Mouse (Mus musculus) cerebral cortex, adult 2 months (tissue): ENCODE data around the gene Rfc2.

Experiments used
- WGBS: fragments of 180-500 bp; shearing (Covaris S2); methylation state at CpG from one replicate; pipeline ENCODE4 v1.1.7; 2018; 5-methylcytosine and 5-hydroxymethylcytosine counted together

The Rfc2 gene

DNA sequence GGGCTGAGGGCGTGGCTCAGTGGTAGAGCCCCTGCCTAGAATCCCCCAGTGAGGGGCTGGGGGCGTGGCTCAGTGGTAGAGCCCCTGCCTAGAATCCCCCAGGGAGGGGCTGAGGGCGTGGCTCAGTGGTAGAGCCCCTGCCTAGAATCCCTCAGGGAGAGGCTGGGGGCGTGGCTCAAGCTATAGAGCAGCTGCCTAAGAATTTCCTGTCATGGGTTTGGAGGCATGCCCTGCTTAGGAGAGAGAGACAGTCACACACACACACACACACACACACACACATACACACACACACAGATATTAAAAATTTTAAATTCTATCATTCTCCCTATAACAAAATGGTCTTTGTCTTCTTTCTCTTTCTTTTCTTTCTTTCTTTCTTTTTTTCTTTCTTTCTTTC, 67.8 kb downstream of the Rfc2 start:
- WGBS, result 74% methylated on average over 4 of the region's 4 CpGs

DNA sequence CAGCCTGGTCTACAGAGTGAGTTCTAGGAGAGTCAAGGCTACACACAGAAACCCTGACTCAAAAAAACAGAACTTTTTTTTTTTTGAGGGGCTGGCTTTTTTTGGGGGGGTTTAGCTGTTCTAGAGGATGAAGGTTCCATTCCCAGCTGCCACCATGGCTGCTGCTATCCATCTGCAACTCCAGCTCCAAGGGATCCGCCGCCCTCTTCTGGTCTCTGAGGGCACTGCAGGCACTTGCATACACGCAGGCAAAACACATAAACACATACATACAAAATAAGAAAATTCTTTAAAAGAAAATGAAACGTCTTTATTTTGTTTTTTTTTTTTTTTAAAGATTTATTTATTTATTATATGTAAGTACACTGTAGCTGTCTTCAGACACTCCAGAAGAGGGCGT, 69.8 kb downstream of the Rfc2 start:
- 46% methylated on average over 5 of the region's 5 CpGs for WGBS
